Mouse (Mus musculus): ENCODE measurements at regions not wholly inside any gene's neighbourhood (a gene's known extent, or its start where the extent isn't known, plus 50 kb on each side); places are given as distances from the start of the nearest gene placed in this dataset.

- DNase-seq (ENCODE audit: low read depth), result no peak
These were observed 166.9 kb upstream of the Tyw5 start for GRCm38 (mm10) chr1:57573829-57574228.

- DNase-seq (ENCODE audit: low read depth), result no peak
These were observed 167.6 kb upstream of the Tyw5 start for GRCm38 (mm10) chr1:57574530-57574929.

GRCm38 (mm10) chr1:57576066-57576753 lies 169.3 kb upstream of the Tyw5 start:
- DNase-seq (ENCODE audit: low read depth), result no peak

GRCm38 (mm10) chr1:57579086-57579485 lies 172.2 kb upstream of the Tyw5 start:
- DNase-seq (ENCODE audit: low read depth), result no peak

- DNase-seq (ENCODE audit: low read depth), result no peak
These were observed 180.0 kb upstream of the Spats2l start for GRCm38 (mm10) chr1:57593707-57594589.

GRCm38 (mm10) chr1:57594815-57595214 lies 179.1 kb upstream of the Spats2l start:
- DNase-seq (ENCODE audit: low read depth), result no peak

GRCm38 (mm10) chr1:57600951-57601350 lies 173.0 kb upstream of the Spats2l start:
- no peak for DNase-seq (ENCODE audit: low read depth)

GRCm38 (mm10) chr1:57605525-57605924 lies 168.4 kb upstream of the Spats2l start:
- no peak for DNase-seq (ENCODE audit: low read depth)

GRCm38 (mm10) chr1:57606060-57606683 lies 167.8 kb upstream of the Spats2l start:
- DNase-seq (ENCODE audit: low read depth), result no peak

- DNase-seq (ENCODE audit: low read depth), result no peak
These were observed 166.9 kb upstream of the Spats2l start for GRCm38 (mm10) chr1:57607026-57607425.

GRCm38 (mm10) chr1:57607626-57608422 lies 166.1 kb upstream of the Spats2l start:
- no peak for DNase-seq (ENCODE audit: low read depth)

- DNase-seq (ENCODE audit: low read depth), result no peak
These were observed 165.6 kb upstream of the Spats2l start for GRCm38 (mm10) chr1:57608423-57608679.

GRCm38 (mm10) chr1:57609307-57609706 lies 164.7 kb upstream of the Spats2l start:
- no peak for DNase-seq (ENCODE audit: low read depth)

- DNase-seq (ENCODE audit: low read depth), result no peak
These were observed 161.8 kb upstream of the Spats2l start for GRCm38 (mm10) chr1:57612171-57612570.

GRCm38 (mm10) chr1:57612931-57613804 lies 160.8 kb upstream of the Spats2l start:
- no peak for DNase-seq (ENCODE audit: low read depth)

GRCm38 (mm10) chr1:57615155-57615554 lies 158.8 kb upstream of the Spats2l start:
- DNase-seq (ENCODE audit: low read depth), result no peak

GRCm38 (mm10) chr1:57617316-57617715 lies 156.6 kb upstream of the Spats2l start:
- DNase-seq (ENCODE audit: low read depth), result no peak

- no peak for DNase-seq (ENCODE audit: low read depth)
These were observed 151.4 kb upstream of the Spats2l start for GRCm38 (mm10) chr1:57622561-57622960.

GRCm38 (mm10) chr1:57633986-57634385 lies 140.0 kb upstream of the Spats2l start:
- DNase-seq (ENCODE audit: low read depth), result no peak

GRCm38 (mm10) chr1:57642131-57642530 lies 131.8 kb upstream of the Spats2l start:
- no peak for DNase-seq (ENCODE audit: low read depth)

- no peak for DNase-seq (ENCODE audit: low read depth)
These were observed 130.4 kb upstream of the Spats2l start for GRCm38 (mm10) chr1:57643466-57644097.
